Mouse (Mus musculus) left cerebral cortex, adult 18-20 months (tissue): Measurements from ENCODE around the gene Cracr2a. TPM values are rescaled to one million over a fixed set of nuclear protein-coding genes. Genes with fewer than 3 reads are reported as not detected.
"Not testable (repeated sequence)": the region's sequence is repeated elsewhere in the genome, so short reads cannot be mapped to it uniquely, and the experiment has no call there.

ENCODE experiments used
- DNase-seq, 2 experiments: peaks; one replicate each; pipeline ENCODE4 v3.0.0; 2021 to 2022; ENCODE audit warnings: low spot score in 2 of 2, mixed read lengths in 1 of 2
- long read RNA-seq, 2 experiments: library from polyadenylated mRNA; stranded (forward); transcript quantifications; one replicate each; pipeline ENCODE4 v2.0.0; 2021
- total RNA-seq, 2 experiments: library from RNA; stranded (reverse); gene quantifications; 2 replicates each; pipeline ENCODE4 v1.2.3; 2021

Cracr2a gene
- total RNA-seq, result 1 to 10 TPM; 1.5 to 3.0 TPM
- long read RNA-seq, experiment 1, partial matches to known transcripts, result 0 of 2 reads
- long read RNA-seq, experiment 1, other reads (novel, unspliced or antisense), result 2 of 2 reads
- long read RNA-seq, experiment 2, partial matches to known transcripts, result 0 of 3 reads
- long read RNA-seq, experiment 2, other reads (novel, unspliced or antisense), result 3 of 3 reads

DNA sequence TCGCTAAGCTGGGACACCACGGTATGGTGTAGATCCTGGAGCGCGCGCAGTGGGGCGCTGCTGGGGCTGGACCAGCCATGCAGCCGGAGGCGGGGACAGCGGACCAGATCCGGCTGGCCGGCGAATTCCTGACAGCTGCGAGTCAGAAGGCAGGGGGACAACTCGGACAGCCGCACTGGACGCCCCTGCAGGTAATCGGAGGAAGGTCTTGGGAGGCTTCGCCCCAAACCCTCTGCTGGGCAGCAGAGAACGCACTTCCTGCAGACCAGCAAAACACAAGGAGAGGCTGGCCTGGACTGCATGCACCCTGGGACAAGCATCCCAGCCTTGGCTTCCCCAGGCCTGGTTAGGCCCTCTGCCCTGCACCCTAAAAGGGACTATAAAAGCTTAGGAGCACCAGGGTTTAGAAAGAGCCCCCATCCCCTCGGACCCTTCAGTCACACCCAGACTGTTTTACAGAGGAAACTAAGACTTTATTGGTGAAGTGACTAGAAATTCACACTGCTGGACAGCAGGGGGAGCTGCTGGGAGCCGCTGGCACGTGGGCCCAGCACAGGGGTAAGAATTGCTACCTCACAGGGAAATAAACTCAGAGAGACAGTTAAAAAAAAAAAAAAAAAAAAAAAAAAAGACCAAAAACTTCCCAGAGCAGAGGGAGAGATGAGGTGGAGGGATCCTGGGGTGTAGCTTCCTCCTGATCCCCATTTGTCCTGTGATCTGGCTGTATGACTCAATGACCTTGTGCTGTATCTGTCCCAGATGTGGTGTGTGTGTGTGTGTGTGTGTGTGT lies at the start of gene Cracr2a:
Gene Cracr2a, plus strand, starts transcription at position 108 of the 790 bp plus-strand sequence.
- DNase-seq, result peak; percentile 77 to 79

- DNase-seq, result not testable (repeated sequence)
Observed at GRCm38 (mm10) chr6:127513776-127514175, 47.4 kb upstream of the Cracr2a start.

- DNase-seq, result no peak
Observed at GRCm38 (mm10) chr6:127521176-127521575, 40.0 kb upstream of the Cracr2a start.

DNA sequence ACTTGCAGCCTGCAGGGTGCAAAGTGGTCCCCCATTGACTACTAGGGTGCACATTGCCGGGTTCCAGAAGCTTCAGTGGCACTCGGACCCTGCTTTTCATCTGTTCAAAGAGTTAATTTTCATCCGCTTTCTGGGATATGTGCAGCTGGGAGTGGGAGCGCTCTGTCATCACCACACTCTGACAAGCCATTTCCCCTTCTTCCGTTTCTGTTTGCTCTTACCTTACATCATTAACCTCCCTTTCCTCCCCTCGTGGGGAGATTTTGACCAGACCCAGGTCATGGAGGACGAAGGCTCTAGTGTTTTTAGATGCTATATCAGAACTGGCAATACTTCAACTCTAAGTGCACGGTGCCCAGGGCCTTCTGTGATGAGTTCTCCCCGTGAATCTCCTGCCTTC lies 38.8 kb upstream of the Cracr2a start:
- DNase-seq, result no peak

DNA sequence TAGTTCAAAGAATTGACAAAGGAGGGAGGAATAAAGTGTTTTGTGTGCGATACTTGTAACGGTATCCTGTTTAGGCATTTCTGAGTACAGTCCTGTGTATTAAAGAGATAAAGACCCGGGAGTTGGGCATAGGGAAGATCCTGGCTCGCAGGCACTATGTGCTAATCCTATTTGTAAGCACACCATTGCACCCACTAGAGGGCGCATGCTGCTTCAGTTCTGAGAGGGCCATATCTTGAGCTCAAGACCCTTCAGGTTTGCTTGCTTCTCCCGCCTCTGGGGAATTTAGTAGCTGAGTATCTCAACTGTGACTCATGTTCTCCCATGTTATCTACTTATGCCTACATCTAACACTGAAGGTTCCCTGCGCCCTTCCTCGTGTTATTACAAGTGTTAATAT lies 36.7 kb upstream of the Cracr2a start:
- DNase-seq, result peak; percentile 42 to 50

DNA sequence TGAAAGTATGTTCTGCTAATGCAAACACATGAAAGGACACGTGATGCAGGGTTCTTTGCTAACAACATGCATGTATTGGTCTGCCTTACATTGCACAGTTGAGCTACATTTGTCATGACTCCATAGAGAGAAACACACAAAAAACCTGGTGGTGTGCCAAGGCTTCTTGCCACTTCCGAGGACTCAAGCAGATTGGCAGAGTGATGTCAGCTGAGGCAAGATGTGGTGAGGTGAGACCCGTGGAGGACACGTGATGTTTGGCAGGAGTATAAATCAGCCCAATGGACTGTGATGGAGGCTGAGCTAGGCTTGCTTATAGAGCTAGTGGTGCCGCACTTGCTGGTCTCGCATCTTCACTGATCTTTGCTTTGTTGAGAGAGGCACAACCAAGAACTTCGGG lies 32.5 kb upstream of the Cracr2a start:
- no peak for DNase-seq

- DNase-seq, result peak in 1 of 2 experiments; percentile 14
Observed at GRCm38 (mm10) chr6:127529451-127529850, 31.7 kb upstream of the Cracr2a start.

GRCm38 (mm10) chr6:127530206-127530605 lies 30.9 kb upstream of the Cracr2a start:
- no peak for DNase-seq

DNA sequence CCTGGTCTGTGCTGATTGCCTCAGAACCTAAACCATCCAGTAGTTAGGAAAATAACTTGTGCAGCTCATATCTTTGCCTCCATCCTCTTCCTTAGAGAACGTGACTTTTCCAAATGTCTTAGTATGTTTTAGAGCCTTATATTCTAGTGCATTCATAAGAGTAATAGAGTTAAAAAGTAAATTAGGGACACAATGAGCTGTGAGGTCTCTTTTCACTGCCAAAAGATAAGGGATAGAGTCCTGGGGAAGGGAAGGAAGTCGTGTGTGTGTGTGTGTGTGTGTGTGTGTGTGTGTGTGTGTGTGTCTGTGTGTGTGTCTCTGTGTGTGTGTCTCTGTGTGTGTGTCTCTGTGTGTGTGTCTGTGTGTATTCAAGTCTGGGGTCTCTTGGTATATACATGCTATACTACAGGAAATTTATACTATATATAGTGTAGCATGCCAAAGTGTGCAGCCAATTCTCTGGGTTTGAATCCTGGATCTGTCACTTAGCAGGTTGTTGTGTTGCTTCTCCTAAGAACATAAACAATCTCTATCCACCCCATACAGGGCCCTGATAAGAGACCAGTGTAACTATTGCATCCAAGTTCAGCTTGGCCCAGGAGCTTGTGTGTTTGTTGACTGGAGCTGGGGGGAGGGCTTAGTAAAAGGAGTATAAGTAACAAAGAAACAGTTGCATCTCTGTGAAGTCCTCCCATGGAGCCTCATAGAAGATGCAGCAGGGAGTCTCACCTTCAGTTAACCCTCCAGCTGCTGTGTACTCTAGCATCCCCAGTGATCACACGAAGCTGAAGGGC lies 29.5 kb upstream of the Cracr2a start:
- DNase-seq, result no peak

DNA sequence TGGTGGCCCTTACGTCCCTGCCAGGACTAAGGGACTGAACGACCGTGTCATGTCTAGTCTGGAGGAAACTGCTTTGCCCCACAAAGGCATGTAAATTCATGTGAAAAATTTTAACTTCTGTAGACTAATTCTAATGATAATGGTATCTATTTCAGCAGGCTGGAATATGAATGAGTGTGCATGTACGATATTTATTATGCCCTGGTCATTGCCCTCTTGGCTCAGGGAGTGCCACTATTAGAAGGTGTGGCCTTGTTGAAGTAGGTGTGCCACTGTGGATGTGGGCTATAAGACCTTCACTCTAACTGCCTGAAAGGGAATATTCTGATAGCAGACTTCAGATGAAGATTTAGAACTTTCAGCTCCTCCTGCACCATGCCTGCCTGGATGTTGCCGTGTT lies 28.8 kb upstream of the Cracr2a start:
- DNase-seq, result no peak

- no peak for DNase-seq
Observed at GRCm38 (mm10) chr6:127533766-127534165, 27.4 kb upstream of the Cracr2a start.

DNA sequence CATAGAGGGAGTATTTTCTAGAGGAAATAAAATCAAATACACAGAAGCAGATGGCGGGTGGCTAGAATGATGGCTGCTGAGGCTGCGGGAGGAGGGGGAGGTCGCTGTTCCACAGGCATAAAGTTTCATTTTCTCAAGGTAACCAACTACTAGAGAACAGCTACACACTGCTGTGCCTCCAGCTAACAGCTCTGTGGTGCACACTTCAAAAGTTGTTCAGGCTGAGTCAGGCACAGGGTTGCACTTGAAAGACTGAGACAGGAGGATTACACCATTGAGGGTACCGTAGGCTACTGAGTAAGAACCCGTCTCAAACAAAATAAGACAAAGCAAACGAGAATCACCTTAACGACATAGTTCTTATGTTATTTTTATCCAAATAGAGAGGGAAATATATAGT lies 24.1 kb upstream of the Cracr2a start:
- DNase-seq, result no peak

DNA sequence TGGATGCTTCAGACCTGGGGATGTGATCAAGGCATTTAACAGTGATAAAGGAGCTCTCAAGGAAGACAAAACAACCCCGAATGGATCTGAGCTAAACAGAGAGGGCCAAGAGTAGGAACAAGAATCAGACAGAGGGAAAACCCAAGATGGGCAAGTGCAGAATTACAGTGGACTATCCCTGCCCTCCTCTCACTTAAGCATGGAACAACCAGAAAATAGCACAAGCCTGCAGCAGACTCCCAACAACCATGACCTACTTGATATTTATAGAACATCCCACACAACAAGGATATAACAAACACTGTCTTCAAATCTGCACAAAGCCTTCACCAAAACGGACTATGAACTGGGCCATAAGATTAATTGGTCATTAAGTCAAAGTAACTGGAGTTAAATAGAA lies 23.0 kb upstream of the Cracr2a start:
- DNase-seq, result no peak

- DNase-seq, result no peak
Observed at GRCm38 (mm10) chr6:127539226-127539625, 21.9 kb upstream of the Cracr2a start.

DNA sequence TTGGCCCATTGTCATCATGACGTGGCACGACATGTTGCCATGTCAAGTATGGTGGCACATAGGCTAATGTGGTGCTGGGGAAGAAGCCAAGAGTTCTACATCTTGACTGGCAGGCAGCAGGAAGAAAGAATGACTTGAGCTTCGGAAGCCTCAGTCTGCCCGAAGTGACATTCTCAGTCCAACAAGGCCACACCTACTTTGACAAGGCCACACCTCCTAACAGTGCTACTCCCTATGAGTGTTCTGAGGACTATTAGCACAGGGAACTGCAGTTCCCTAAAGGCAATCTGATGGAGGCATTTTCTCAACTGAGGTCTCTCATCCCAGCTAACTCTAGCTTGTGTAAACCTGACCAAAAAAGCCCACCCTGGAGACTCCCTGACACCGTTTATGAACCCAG lies 21.5 kb upstream of the Cracr2a start:
- DNase-seq, result no peak

DNA sequence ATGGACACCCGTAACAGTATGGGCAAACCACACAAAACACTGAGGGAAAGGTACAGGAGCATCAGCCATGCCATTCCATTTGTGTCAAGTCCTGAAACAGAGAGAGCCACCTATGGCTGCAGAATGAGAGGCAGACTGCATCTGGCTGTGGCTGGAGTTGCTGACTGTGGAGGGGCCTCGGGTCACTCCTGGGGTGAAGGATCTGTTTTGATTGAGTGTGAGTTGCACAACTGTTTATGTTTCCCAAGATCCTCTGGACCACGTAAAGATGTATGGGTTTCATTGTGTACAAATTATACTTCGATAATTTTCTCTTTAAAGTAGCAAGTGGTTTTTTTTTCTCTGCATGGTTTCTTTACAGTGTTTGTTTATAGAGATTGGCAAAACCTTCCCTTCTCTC lies 20.6 kb upstream of the Cracr2a start:
- DNase-seq, result no peak

GRCm38 (mm10) chr6:127541617-127542374 lies 19.3 kb upstream of the Cracr2a start:
- peak; percentile 69 to 73 for DNase-seq

DNA sequence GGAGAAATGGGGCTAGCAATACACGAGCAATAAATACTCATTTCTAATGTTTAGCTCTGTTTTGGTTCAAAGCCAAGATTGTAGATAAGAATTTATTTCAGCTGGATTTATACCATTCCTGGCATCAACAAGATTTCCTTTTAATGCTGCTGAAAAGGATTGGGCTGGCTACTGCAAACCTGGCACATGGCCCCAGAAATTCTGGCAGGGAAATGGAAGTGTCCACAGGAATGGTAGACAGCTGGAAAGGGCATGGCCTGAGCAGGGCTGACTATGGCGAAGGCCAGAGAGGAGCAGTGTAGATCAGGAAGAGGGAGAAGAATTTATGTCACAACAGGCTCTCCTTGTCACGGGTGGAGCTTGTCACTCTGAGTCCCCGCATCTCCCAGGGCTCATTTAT lies 14.5 kb upstream of the Cracr2a start:
- no peak for DNase-seq

DNA sequence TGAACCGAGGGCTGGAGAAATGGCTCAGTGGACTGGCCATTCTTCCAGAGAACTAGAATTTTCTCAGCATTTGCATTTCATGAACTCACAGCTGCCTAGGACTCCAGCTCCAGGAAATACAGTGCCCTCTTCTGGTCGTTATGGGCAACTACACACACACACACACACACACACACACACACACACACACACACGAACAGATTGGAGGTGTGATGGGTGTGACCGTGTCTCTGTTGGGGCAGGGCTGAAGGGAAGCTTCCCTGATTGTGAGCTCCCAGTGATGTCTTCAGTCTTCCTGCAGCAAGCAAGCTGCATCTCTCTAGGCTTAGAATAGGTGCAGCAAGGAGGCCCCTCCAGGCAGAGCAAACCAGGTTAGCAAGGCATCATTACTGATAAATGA lies 8.2 kb upstream of the Cracr2a start:
- DNase-seq, result no peak

DNA sequence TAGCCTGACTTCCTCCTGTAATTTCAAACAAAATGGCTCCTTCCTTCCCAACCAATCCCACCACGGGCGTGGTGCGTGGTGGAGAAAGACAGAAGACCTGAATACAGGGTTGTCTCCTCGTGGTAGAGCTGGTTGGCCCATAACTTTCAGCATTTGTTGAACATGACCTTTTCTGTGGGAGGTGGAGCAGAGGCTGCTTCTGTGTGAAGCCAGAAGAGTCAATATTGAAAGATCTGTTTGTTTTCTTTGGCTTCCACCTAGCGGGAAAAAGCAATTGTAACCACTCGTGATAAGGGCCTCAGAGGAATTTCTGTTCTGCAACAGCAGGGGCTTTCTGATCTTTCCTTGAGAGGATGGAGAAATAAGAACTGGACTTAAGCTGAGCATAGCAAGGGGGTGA lies 5.6 kb upstream of the Cracr2a start:
- DNase-seq, result no peak

- DNase-seq, result no peak
Observed at GRCm38 (mm10) chr6:127560872-127561230, 287 bp upstream of the Cracr2a start.
